Mouse (Mus musculus): Measurements from ENCODE around the gene Olfr397. TPM values are rescaled to one million over a fixed set of nuclear protein-coding genes. Genes with fewer than 3 reads are reported as not detected.

Gene Olfr397
- polyA plus RNA-seq (2015; fragmentation: Nextera tagmentation; extraction: Ambion mirVana): not detected in 2 replicates

DNA sequence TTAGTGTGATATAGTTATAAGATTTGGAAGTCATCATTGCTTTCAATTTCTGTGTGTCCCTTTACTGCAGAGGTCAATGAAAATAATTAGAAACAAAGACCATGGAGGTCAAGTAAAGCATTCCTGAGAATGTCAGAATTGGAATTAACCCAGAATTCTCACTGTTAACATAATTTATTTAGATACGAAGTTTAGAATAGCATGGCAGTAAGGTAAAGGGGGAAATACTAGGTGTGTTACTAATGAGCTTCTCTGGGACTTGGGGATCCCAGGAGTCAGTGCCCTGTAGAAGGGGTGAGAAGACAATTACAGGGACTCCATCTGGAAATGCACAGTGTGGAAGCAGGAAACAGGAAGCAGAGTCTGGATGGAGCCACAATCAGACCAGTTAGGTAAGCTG, at the start of gene Olfr397:
TSS of gene Olfr397 (plus strand) at position 301 of the 400 bp plus-strand sequence.
- 71% methylated on average over 1 of the region's 1 CpGs for whole genome bisulfite sequencing
- no peaks in the 10 kb centered on the region for H3K36me3 ChIP-seq (ENCODE audit: control insufficient read depth, insufficient read depth, low read length)
- H3K27me3 ChIP-seq (ENCODE audit: control insufficient read depth, insufficient read depth, low read depth, low read length): no peaks in the 10 kb centered on the region
- no peak within 1 kb of the TSS for H3K27ac ChIP-seq (ENCODE audit: low read length)
- no peak within 1 kb of the TSS for H3K9ac ChIP-seq (ENCODE audit: low read length)
- H3K4me1 ChIP-seq (replicated peaks; ENCODE audit: control insufficient read depth, insufficient read depth, low read length): no peaks in the 10 kb centered on the region
- H3K4me3 ChIP-seq (ENCODE audit: low read length): no peak within 1 kb of the TSS
- no peaks in the 10 kb centered on the region for H3K9me3 ChIP-seq (ENCODE audit: control insufficient read depth, low read length)
- no peak within 1 kb of the TSS for H3K4me2 ChIP-seq (ENCODE audit: low read depth, low read length)
- no peak for ATAC-seq (ENCODE audit: low read depth)

DNA sequence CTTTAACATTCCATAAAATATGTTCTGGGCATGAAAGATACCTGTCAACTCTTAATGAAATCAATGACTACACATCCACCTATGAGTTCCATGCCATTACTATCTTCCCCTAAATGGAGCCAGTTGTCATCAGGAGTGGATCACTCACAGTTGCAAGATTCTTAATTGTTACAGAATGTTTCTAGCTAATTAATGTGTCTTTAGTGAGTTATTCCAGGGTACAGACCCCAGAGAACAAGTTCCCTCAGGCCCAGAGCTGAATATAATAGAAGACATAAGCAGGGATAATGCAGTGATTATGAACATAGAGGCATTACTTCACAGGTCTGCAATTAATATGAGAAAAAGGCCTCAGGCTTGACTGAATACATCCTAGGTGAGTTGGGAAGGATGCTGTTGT, 24.2 kb upstream of the Olfr397 start, which contains the start of gene Olfr23:
TSS of gene Olfr23 (plus strand) at position 301 of the 400 bp plus-strand sequence.
- no peaks in the 10 kb centered on the region for H3K4me1 ChIP-seq (replicated peaks; ENCODE audit: control insufficient read depth, insufficient read depth, low read length)
- ATAC-seq (ENCODE audit: low read depth): no peak

DNA sequence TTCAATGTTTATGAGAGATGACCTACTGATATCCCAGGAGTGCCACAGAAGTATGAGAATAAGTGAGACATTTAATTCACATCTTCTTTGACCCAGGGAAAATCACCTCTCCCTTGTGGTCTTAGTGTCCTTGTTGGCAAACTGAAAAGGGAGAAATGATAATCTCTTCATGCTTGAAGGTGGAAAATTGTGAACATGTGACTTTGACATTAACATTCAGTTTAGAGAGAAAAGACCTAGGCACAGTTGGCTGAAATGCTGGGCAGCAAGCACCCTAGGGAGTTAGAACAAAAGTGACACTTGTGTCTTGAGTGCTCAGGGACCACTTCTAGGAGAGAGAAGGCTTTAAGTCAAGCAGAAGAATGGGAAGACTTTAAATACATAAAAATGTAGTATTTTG, 29.7 kb downstream of the Olfr397 start, which contains the start of gene Olfr398:
TSS of gene Olfr398 (minus strand) at position 101 of the 400 bp plus-strand sequence.
- H3K9ac ChIP-seq (ENCODE audit: low read length): no peak within 1 kb of the TSS
- H3K4me1 ChIP-seq (replicated peaks; ENCODE audit: control insufficient read depth, insufficient read depth, low read length): no peaks in the 10 kb centered on the region
- H3K27ac ChIP-seq (ENCODE audit: low read length): no peak within 1 kb of the TSS
- no peaks in the 10 kb centered on the region for H3K36me3 ChIP-seq (ENCODE audit: control insufficient read depth, insufficient read depth, low read length)
- H3K4me3 ChIP-seq (ENCODE audit: low read length): no peak within 1 kb of the TSS
- no peaks in the 10 kb centered on the region for H3K9me3 ChIP-seq (ENCODE audit: control insufficient read depth, low read length)
- no peak within 1 kb of the TSS for H3K4me2 ChIP-seq (ENCODE audit: low read depth, low read length)
- no peak for ATAC-seq (ENCODE audit: low read depth)
- H3K27me3 ChIP-seq (ENCODE audit: control insufficient read depth, insufficient read depth, low read depth, low read length): no peaks in the 10 kb centered on the region

More for the DNA sequence above, 24.2 kb upstream of the Olfr397 start, which contains the start of gene Olfr23:
- Histone ChIP-seq H3K4me3 (ENCODE audit: low read length) (no peak within 1 kb of the TSS), H3K4me2 (ENCODE audit: low read depth, low read length) (no peak within 1 kb of the TSS), H3K9ac (ENCODE audit: low read length) (no peak within 1 kb of the TSS), H3K27ac (ENCODE audit: low read length) (no peak within 1 kb of the TSS), H3K27me3 (ENCODE audit: control insufficient read depth, insufficient read depth, low read depth, low read length) (no peaks in the 10 kb centered on the region), H3K36me3 (ENCODE audit: control insufficient read depth, insufficient read depth, low read length) (no peaks in the 10 kb centered on the region), H3K9me3 (ENCODE audit: control insufficient read depth, low read length) (no peaks in the 10 kb centered on the region)

DNA sequence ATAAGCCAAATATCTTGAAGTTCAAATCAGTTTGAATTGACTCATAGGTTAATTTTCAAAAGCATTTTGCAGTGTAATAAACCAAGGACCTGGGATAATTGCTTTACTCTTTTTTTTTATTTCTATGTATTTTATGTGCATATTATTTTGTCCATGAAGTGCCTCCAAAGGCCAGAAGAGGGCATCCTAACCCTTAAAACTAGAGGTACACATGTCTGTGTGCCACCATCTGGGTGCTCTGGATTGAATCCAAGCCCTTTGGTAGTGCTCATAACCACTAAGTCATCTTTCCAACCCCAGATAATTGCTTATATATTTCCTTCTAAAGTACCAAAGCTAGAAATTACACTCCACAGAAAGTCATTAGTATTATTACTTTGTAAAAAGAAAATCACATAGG, 32.5 kb downstream of the Olfr397 start:
- Histone ChIP-seq H3K36me3 (ENCODE audit: control insufficient read depth, insufficient read depth, low read length) (no peaks in the 10 kb centered on the region), H3K4me3 (ENCODE audit: low read length) (no peak overlapping the region), H3K4me1 (replicated peaks; ENCODE audit: control insufficient read depth, insufficient read depth, low read length) (no peaks in the 10 kb centered on the region), H3K9ac (ENCODE audit: low read length) (no peak overlapping the region), H3K27ac (ENCODE audit: low read length) (no peak overlapping the region), H3K4me2 (ENCODE audit: low read depth, low read length) (no peak overlapping the region), H3K9me3 (ENCODE audit: control insufficient read depth, low read length) (no peaks in the 10 kb centered on the region), H3K27me3 (ENCODE audit: control insufficient read depth, insufficient read depth, low read depth, low read length) (no peaks in the 10 kb centered on the region)
- ATAC-seq (ENCODE audit: low read depth): no peak

Other genes starting within 250 kb of the Olfr397 start
- gene Olfr389, start 180.1 kb upstream of the Olfr397 start, polyA plus RNA-seq (2015; fragmentation: Nextera tagmentation; extraction: Ambion mirVana): not detected in 2 replicates
- gene Olfr390, start 177.9 kb upstream of the Olfr397 start, polyA plus RNA-seq (2015; fragmentation: Nextera tagmentation; extraction: Ambion mirVana): not detected in 2 replicates
- not detected in 2 replicates for gene Olfr391-ps, start 157.8 kb upstream of the Olfr397 start, polyA plus RNA-seq (2015; fragmentation: Nextera tagmentation; extraction: Ambion mirVana)
- not detected in 2 replicates for gene Olfr392, start 143.8 kb upstream of the Olfr397 start, polyA plus RNA-seq (2015; fragmentation: Nextera tagmentation; extraction: Ambion mirVana)
- not detected in 2 replicates for gene Olfr393, start 109.4 kb upstream of the Olfr397 start, polyA plus RNA-seq (2015; fragmentation: Nextera tagmentation; extraction: Ambion mirVana)
- gene Olfr394, start 70.0 kb upstream of the Olfr397 start, polyA plus RNA-seq (2015; fragmentation: Nextera tagmentation; extraction: Ambion mirVana): not detected in 2 replicates
- gene Olfr395, start 51.5 kb upstream of the Olfr397 start, polyA plus RNA-seq (2015; fragmentation: Nextera tagmentation; extraction: Ambion mirVana): not detected in 2 replicates
- not detected in 2 replicates for gene Olfr23, start 24.1 kb upstream of the Olfr397 start, polyA plus RNA-seq (2015; fragmentation: Nextera tagmentation; extraction: Ambion mirVana)
- gene Olfr398, start 29.6 kb downstream of the Olfr397 start, polyA plus RNA-seq (2015; fragmentation: Nextera tagmentation; extraction: Ambion mirVana): not detected in 2 replicates
- gene Olfr139, start 95.7 kb downstream of the Olfr397 start, polyA plus RNA-seq (2015; fragmentation: Nextera tagmentation; extraction: Ambion mirVana): not detected in 2 replicates
- gene Olfr399, start 95.8 kb downstream of the Olfr397 start, polyA plus RNA-seq (2015; fragmentation: Nextera tagmentation; extraction: Ambion mirVana): not detected in 2 replicates
- gene Zfp616, start 109.1 kb downstream of the Olfr397 start, polyA plus RNA-seq (2015; fragmentation: Nextera tagmentation; extraction: Ambion mirVana): not detected in 2 replicates
- not detected in 2 replicates for gene Olfr401, start 152.9 kb downstream of the Olfr397 start, polyA plus RNA-seq (2015; fragmentation: Nextera tagmentation; extraction: Ambion mirVana)
- gene Olfr402, start 192.7 kb downstream of the Olfr397 start, polyA plus RNA-seq (2015; fragmentation: Nextera tagmentation; extraction: Ambion mirVana): not detected in 2 replicates
- not detected in 2 replicates for gene Olfr403, start 225.4 kb downstream of the Olfr397 start, polyA plus RNA-seq (2015; fragmentation: Nextera tagmentation; extraction: Ambion mirVana)

All from lung, embryonic 16.5 days (tissue).